Mouse (Mus musculus): ENCODE data around the gene Napa. TPM values are rescaled to one million over a fixed set of nuclear protein-coding genes. Genes with fewer than 3 reads are reported as not detected.

Gene Napa
- polyA plus RNA-seq, 1 experiment from 2014 or later = 154 TPM

GRCm38 (mm10) chr7:16101726-16102475 lies 3.6 kb downstream of the Napa start:
- Histone ChIP-seq H3K27me3 (replicated peaks; ENCODE audit: insufficient read depth, low read length) (no peaks in the 10 kb centered on the region), H3K9me3 (ENCODE audit: low read length) (no peaks in the 10 kb centered on the region), H3K9ac (replicated peaks; ENCODE audit: low read depth) (no peak overlapping the region), H3K4me3 (ENCODE audit: low read depth, low read length) (no peak overlapping the region), H3K27ac (ENCODE audit: low read length) (no peak overlapping the region), H3K4me2 (replicated peaks; ENCODE audit: low read depth, low read length) (no peak overlapping the region), H3K36me3 (ENCODE audit: insufficient read depth, low read length) (no peaks in the 10 kb centered on the region), H3K4me1 (ENCODE audit: insufficient read depth, low read depth, low read length) (peaks cover 7% of the 10 kb centered on the region; the same call in 1 of the 2 replicates)
- TF ChIP-seq CTCF (IDR thresholded peaks at IDR 0.05) (no peak), EP300 (IDR thresholded peaks at IDR 0.05) (no peak)
- ATAC-seq = no peak
- peak; percentile 34 for DNase-seq (ENCODE audit: low spot score)
- WGBS = 60% methylated on average over 15 of the region's 15 CpGs

DNA sequence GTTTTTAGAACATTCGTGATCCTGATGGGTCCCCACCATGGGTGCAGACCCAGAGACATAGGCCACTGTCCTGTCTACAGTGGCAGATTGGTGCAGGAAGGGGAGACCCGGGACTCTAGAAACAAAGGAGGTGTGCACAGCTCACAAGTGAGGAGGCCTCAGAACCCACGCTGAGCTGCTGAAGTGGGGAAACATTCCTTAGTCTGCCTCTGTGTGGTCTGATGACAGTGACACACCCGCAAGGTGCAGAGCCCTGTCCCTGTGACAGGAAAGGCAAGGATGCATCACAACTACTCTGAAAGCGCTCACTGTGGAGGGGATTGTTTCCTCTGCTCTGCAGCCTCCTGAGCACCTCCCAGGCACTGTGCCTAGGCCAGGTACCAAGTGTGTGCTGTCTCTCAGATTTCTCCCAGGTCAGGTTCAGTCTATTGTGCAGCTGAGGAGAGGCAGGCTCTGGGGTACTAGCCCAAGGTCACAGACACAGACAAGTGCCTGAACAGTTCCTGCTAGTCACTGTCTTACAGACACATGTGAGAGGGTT lies 4.5 kb downstream of the Napa start:
- Histone ChIP-seq H3K9ac (replicated peaks; ENCODE audit: low read depth) (no peak overlapping the region), H3K27me3 (replicated peaks; ENCODE audit: insufficient read depth, low read length) (no peaks in the 10 kb centered on the region), H3K36me3 (ENCODE audit: insufficient read depth, low read length) (peaks cover 3% of the 10 kb centered on the region; the same call in 1 of the 2 replicates), H3K27ac (ENCODE audit: low read length) (no peak overlapping the region), H3K9me3 (ENCODE audit: low read length) (no peaks in the 10 kb centered on the region), H3K4me2 (replicated peaks; ENCODE audit: low read depth, low read length) (no peak overlapping the region), H3K4me1 (ENCODE audit: insufficient read depth, low read depth, low read length) (peaks cover 7% of the 10 kb centered on the region; the same call in 1 of the 2 replicates), H3K4me3 (ENCODE audit: low read depth, low read length) (no peak overlapping the region)
- no peak for DNase-seq (ENCODE audit: low spot score)
- no peak for ATAC-seq
- no peak for TF ChIP-seq EP300 (IDR thresholded peaks at IDR 0.05)
- no peak for TF ChIP-seq CTCF (IDR thresholded peaks at IDR 0.05)
- WGBS = 79% methylated on average over 5 of the region's 5 CpGs

GRCm38 (mm10) chr7:16103760-16104159 lies 5.5 kb downstream of the Napa start:
- H3K9ac ChIP-seq (replicated peaks; ENCODE audit: low read depth) = no peak overlapping the region
- no peak overlapping the region for H3K4me2 ChIP-seq (replicated peaks; ENCODE audit: low read depth, low read length)
- 70% methylated on average over 6 of the region's 6 CpGs for WGBS
- H3K27me3 ChIP-seq (replicated peaks; ENCODE audit: insufficient read depth, low read length) = no peaks in the 10 kb centered on the region
- no peak for TF ChIP-seq EP300 (IDR thresholded peaks at IDR 0.05)
- no peak for TF ChIP-seq CTCF (IDR thresholded peaks at IDR 0.05)
- ATAC-seq (no peak), DNase-seq (ENCODE audit: low spot score) (no peak)
- peaks cover 11% of the 10 kb centered on the region; the same call in 1 of the 2 replicates for H3K36me3 ChIP-seq (ENCODE audit: insufficient read depth, low read length)
- H3K4me1 ChIP-seq (ENCODE audit: insufficient read depth, low read depth, low read length) = peaks cover 7% of the 10 kb centered on the region; the same call in 1 of the 2 replicates
- H3K4me3 ChIP-seq (ENCODE audit: low read depth, low read length) = no peak overlapping the region
- no peaks in the 10 kb centered on the region for H3K9me3 ChIP-seq (ENCODE audit: low read length)
- no peak overlapping the region for H3K27ac ChIP-seq (ENCODE audit: low read length)

DNA sequence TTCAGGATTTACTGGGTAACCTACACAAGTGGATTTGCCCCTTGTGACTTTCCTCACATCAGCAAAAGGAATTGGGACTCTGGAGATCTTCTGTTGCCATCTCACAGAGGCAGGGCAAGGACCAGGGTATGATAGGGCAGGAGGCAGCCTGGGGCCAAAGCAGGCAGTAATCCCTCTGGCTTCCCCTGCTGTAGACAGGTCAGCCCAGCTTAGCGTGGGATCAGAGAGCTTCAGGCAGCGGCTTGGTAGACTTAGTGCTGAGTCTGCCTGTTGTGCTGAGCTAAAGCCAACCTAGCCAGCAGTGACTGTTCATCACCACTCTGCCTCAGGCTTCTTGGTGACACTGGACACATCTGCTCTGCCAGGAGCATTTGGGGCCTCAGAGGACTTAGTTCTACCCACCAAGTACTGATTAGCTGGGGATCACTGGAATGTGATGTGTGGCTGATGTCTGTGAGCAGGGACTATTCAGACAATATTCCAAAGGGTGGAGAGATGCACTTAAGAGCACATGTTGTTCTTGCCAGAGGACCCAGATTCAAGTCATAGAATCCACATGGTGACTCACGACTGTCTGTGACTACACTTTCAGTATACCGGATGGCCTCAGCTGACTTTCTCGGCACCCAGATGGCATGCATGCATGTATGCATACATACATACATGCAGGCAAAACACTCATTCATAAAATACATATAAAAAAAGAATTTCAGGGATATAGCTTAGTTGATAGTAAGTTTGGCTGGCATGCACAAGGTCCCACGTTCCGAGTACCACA lies 6.5 kb downstream of the Napa start:
- WGBS = 95% methylated on average over 7 of the region's 7 CpGs
- Histone ChIP-seq H3K4me1 (ENCODE audit: insufficient read depth, low read depth, low read length) (no peaks in the 10 kb centered on the region; the same call in 1 of the 2 replicates), H3K27me3 (replicated peaks; ENCODE audit: insufficient read depth, low read length) (no peaks in the 10 kb centered on the region), H3K9ac (replicated peaks; ENCODE audit: low read depth) (no peak overlapping the region), H3K9me3 (ENCODE audit: low read length) (no peaks in the 10 kb centered on the region), H3K36me3 (ENCODE audit: insufficient read depth, low read length) (peaks cover 22% of the 10 kb centered on the region; the same call in 1 of the 2 replicates), H3K4me2 (replicated peaks; ENCODE audit: low read depth, low read length) (no peak overlapping the region), H3K27ac (ENCODE audit: low read length) (no peak overlapping the region), H3K4me3 (ENCODE audit: low read depth, low read length) (no peak overlapping the region)
- DNase-seq (ENCODE audit: low spot score) (no peak), ATAC-seq (no peak)
- TF ChIP-seq EP300 (IDR thresholded peaks at IDR 0.05) = no peak
- TF ChIP-seq CTCF (IDR thresholded peaks at IDR 0.05) = no peak

DNA sequence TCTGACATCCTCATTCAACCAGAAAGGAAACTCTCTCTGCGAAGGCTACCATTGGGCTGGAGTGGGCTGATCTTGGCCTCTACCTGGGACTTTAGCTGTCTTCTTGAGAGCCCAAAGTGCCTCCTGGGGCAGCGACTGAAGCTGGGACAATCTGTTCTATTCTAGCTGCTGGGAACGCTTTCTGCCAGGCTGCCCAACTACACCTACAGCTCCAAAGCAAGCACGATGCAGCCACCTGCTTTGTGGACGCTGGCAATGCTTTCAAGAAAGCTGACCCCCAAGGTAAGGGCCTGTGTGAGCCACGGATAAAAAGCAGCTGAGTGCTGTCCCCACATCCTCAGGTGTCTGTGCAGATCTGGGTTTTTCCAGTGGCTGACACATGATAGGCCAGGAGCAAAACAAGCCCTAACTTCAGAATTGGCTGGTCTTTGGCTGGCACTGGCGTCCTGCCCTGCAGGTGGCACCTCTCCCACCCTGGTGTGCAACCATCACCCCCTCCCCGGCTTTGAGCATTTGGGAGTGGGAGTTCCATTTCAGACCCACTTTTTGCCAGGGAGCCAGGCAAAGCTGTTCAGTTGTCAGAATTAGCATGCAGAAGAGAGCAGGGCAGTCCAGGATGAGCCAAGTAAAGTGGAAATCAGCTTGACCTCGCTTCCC lies 10.8 kb downstream of the Napa start:
- no peak for ATAC-seq

DNA sequence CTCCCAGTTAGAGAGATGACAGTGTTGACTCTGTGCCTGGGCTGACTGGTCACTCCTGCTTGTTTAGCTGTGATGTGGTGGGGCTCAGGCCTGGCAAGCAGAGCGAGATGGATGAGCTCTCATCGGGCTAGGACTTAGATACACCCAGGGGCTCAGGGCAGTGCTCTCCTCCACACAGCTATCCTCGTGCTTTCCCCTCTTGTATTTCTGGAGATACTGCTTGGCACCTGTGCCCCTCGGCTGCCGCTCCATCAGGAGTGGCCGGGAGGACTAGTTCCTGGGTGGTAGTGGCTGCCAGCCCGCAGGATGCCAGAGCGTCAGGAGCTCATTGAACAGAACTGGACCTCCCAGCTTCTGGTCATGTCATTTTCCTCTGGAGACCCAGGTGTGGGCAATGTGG lies 11.9 kb downstream of the Napa start:
- peaks cover 58% of the 10 kb centered on the region for H3K36me3 ChIP-seq (ENCODE audit: insufficient read depth, low read length)
- no peak overlapping the region for H3K27ac ChIP-seq (ENCODE audit: low read length)
- no peaks in the 10 kb centered on the region for H3K4me1 ChIP-seq (ENCODE audit: insufficient read depth, low read depth, low read length)
- no peak for DNase-seq (ENCODE audit: low spot score)
- H3K4me3 ChIP-seq (ENCODE audit: low read depth, low read length) = no peak overlapping the region
- H3K4me2 ChIP-seq (replicated peaks; ENCODE audit: low read depth, low read length) = no peak overlapping the region
- 89% methylated on average over 8 of the region's 8 CpGs for WGBS
- ATAC-seq = no peak
- no peak for TF ChIP-seq CTCF (IDR thresholded peaks at IDR 0.05)
- TF ChIP-seq EP300 (IDR thresholded peaks at IDR 0.05) = no peak
- no peaks in the 10 kb centered on the region for H3K9me3 ChIP-seq (ENCODE audit: low read length)
- H3K9ac ChIP-seq (replicated peaks; ENCODE audit: low read depth) = no peak overlapping the region
- no peaks in the 10 kb centered on the region for H3K27me3 ChIP-seq (replicated peaks; ENCODE audit: insufficient read depth, low read length)

More for the DNA sequence above, 10.8 kb downstream of the Napa start:
- no peak for DNase-seq (ENCODE audit: low spot score)
- H3K27me3 ChIP-seq (replicated peaks; ENCODE audit: insufficient read depth, low read length) = no peaks in the 10 kb centered on the region
- no peak overlapping the region for H3K27ac ChIP-seq (ENCODE audit: low read length)
- TF ChIP-seq EP300 (IDR thresholded peaks at IDR 0.05) = no peak
- no peak for TF ChIP-seq CTCF (IDR thresholded peaks at IDR 0.05)
- no peaks in the 10 kb centered on the region for H3K4me1 ChIP-seq (ENCODE audit: insufficient read depth, low read depth, low read length)
- no peak overlapping the region for H3K4me3 ChIP-seq (ENCODE audit: low read depth, low read length)
- no peak overlapping the region for H3K9ac ChIP-seq (replicated peaks; ENCODE audit: low read depth)
- no peak overlapping the region for H3K4me2 ChIP-seq (replicated peaks; ENCODE audit: low read depth, low read length)
- WGBS = 91% methylated on average over 9 of the region's 9 CpGs
- H3K9me3 ChIP-seq (ENCODE audit: low read length) = no peaks in the 10 kb centered on the region
- H3K36me3 ChIP-seq (ENCODE audit: insufficient read depth, low read length) = peaks cover 48% of the 10 kb centered on the region
